Mouse (Mus musculus): ENCODE data around the gene Col4a2. TPM values are rescaled to one million over a fixed set of nuclear protein-coding genes. Genes with fewer than 3 reads are reported as not detected.

The Col4a2 gene
- polyA plus RNA-seq, 1 experiment from 2014 or later: 76.7 TPM

DNA sequence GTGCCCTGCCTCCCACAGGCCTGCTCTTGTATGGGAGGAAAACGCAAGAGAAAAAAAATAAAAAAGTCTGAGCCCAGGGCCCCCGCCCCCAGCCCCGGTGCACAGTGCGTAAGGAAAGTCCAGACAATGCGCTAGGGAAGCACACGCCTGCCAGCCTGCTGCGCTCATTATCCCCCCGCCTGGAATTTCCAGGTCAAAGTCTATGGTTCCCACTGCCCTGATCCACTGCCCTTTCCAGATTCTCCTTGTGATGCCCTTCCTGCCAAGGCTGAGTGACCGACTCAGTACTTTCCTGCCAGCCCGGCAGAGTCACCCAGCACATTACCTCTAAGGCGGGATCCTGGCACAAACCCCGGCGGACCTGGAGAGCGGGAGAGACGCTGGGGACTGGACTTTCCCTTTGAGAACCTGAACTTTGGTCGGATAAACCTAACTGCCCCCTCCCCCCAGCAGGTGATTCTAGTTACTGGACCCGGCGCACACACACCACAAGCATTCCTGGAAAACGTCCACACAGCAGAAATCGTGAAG lies 33.2 kb upstream of the Col4a2 start:
- H3K9me3 ChIP-seq: no peaks in the 10 kb centered on the region
- no peaks in the 10 kb centered on the region for H3K27me3 ChIP-seq (replicated peaks)
- WGBS: 67% methylated on average over 20 of the region's 20 CpGs
- H3K4me2 ChIP-seq (replicated peaks): no peak overlapping the region
- H3K4me3 ChIP-seq: no peak overlapping the region
- peaks cover 13% of the 10 kb centered on the region for H3K4me1 ChIP-seq
- ATAC-seq (ENCODE audit: low FRiP score, low read depth): no peak
- no peaks in the 10 kb centered on the region for H3K36me3 ChIP-seq
- no peak overlapping the region for H3K9ac ChIP-seq
- no peak overlapping the region for H3K27ac ChIP-seq

DNA sequence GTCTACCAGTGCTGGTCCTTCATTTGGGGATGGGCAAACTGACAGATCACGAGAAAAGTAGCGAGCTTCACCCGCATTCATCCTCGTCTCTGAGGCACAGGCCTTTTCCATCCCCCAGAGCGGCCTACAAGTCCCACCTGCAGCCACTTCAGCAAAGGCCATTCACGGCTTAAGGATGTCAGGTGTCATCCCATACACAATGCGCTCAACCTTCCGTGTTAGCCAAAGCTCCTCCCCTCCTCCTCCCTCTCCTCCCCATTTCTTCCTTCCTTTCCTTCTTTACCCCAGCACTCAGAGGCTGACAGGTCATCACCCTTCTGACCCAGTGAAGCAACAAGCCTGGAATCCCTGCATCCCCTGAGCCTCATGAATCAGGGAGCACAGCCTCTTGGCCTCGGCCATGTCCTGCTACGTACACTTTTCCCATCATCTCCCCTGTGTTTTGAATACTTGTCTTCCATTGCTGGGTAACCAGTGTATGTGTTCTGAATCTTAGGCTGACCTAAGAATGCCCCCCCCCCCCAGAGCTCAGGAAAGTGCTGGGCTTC lies 31.8 kb upstream of the Col4a2 start:
- Histone ChIP-seq H3K9ac (no peak overlapping the region), H3K9me3 (no peaks in the 10 kb centered on the region), H3K27ac (no peak overlapping the region), H3K36me3 (no peaks in the 10 kb centered on the region), H3K27me3 (replicated peaks) (no peaks in the 10 kb centered on the region), H3K4me2 (replicated peaks) (no peak overlapping the region), H3K4me1 (peaks cover 13% of the 10 kb centered on the region; the same call in 1 of the 2 replicates), H3K4me3 (no peak overlapping the region)
- 81% methylated on average over 10 of the region's 10 CpGs for WGBS
- ATAC-seq (ENCODE audit: low FRiP score, low read depth): no peak

DNA sequence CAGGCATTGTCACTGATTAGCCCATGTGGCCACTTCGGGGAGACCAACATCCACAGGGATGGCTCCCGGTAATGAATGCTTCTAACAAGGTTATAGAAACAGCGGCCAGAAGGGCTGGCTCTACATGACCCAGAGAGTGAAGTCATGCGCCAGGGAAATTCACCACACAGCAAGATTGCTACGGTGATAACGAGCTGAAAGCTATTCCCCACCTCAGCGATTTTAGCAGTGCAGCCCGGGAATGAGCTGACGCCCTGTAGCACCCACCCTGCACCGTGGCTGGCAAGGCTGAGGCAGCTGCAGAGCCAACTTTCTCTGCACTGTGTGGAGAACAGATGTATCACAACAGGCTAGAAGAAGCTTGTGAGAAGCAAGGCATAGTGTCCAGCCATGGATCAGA lies 30.5 kb upstream of the Col4a2 start:
- no peak overlapping the region for H3K27ac ChIP-seq
- WGBS: 77% methylated on average over 10 of the region's 10 CpGs
- no peaks in the 10 kb centered on the region for H3K27me3 ChIP-seq (replicated peaks)
- H3K4me3 ChIP-seq: no peak overlapping the region
- H3K36me3 ChIP-seq: no peaks in the 10 kb centered on the region
- H3K9ac ChIP-seq: no peak overlapping the region
- no peak for ATAC-seq (ENCODE audit: low FRiP score, low read depth)
- H3K4me1 ChIP-seq: peaks cover 13% of the 10 kb centered on the region; the same call in 1 of the 2 replicates
- no peaks in the 10 kb centered on the region for H3K9me3 ChIP-seq
- H3K4me2 ChIP-seq (replicated peaks): no peak overlapping the region

DNA sequence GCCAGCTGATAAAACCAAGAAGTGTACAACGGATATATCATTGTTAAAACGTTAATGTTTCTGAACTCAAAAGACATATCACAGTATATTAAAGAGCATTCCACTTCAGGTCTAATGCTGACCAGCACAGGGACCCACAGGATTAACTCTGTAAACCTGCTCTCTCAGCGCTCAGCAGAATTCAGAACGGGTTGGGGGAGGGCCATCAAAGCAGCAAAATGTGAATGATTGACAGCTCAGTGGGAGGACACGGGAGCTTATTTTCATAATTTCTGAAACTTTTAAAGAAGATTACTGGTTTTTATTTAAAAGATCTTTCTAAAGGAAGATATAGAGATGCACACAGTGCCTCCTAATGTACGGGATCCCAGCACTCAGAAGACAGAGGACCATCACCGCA lies 29.9 kb upstream of the Col4a2 start:
- no peaks in the 10 kb centered on the region for H3K9me3 ChIP-seq
- H3K4me1 ChIP-seq: peaks cover 13% of the 10 kb centered on the region; the same call in 1 of the 2 replicates
- H3K36me3 ChIP-seq: no peaks in the 10 kb centered on the region
- WGBS: 95% methylated on average over 7 of the region's 7 CpGs
- H3K9ac ChIP-seq: no peak overlapping the region
- H3K27me3 ChIP-seq (replicated peaks): no peaks in the 10 kb centered on the region
- H3K27ac ChIP-seq: no peak overlapping the region
- H3K4me2 ChIP-seq (replicated peaks): no peak overlapping the region
- H3K4me3 ChIP-seq: no peak overlapping the region
- no peak for ATAC-seq (ENCODE audit: low FRiP score, low read depth)

DNA sequence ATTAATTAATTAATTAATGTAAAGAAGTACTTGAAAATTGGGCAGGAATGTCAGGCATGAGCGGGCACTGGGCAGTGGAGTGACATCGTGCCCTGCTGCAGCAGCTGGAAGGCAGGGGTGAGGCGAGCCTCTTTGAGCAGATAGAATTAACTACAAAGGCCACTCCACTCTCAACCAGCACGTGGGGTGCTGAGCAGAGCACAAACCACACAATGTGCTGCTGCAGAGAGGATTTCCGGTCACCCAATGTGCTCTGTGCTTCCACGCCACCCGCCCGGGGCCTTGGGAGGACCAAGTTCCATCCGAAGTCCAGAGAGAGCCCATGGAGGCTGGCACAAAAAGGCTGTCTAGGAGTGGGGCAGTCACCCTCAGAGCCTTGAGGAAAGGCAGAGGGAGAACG lies 29.4 kb upstream of the Col4a2 start:
- Histone ChIP-seq H3K27me3 (replicated peaks) (no peaks in the 10 kb centered on the region), H3K4me1 (peaks cover 13% of the 10 kb centered on the region; the same call in 1 of the 2 replicates), H3K9me3 (no peaks in the 10 kb centered on the region), H3K9ac (no peak overlapping the region), H3K4me2 (replicated peaks) (no peak overlapping the region), H3K4me3 (no peak overlapping the region), H3K27ac (no peak overlapping the region), H3K36me3 (no peaks in the 10 kb centered on the region)
- 71% methylated on average over 10 of the region's 10 CpGs for WGBS
- ATAC-seq (ENCODE audit: low FRiP score, low read depth): no peak

DNA sequence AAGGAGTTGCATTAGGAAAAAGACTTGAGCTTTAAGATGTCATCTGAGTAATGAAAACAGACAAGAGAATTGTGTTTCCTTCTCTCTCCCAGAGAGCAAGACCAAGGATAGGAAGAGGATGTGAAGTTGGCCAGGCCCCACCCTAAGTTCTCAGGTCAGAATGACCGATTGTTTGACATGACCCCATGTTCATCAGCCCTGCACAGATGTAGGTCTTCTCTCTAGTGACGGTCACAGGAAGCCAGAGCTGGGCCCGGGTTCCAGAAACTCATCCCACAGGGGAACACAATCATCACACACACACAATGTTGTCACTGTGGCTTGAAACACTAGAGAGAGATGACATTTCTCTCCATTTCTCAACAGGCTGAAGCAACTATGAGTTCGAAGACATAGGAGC lies 27.2 kb upstream of the Col4a2 start:
- Histone ChIP-seq H3K4me1 (peaks cover 10% of the 10 kb centered on the region; the same call in 1 of the 2 replicates), H3K4me2 (replicated peaks) (no peak overlapping the region), H3K9me3 (no peaks in the 10 kb centered on the region), H3K4me3 (no peak overlapping the region), H3K27me3 (replicated peaks) (no peaks in the 10 kb centered on the region), H3K36me3 (no peaks in the 10 kb centered on the region), H3K27ac (no peak overlapping the region), H3K9ac (no peak overlapping the region)
- ATAC-seq (ENCODE audit: low FRiP score, low read depth): no peak
- 80% methylated on average over 4 of the region's 4 CpGs for WGBS

DNA sequence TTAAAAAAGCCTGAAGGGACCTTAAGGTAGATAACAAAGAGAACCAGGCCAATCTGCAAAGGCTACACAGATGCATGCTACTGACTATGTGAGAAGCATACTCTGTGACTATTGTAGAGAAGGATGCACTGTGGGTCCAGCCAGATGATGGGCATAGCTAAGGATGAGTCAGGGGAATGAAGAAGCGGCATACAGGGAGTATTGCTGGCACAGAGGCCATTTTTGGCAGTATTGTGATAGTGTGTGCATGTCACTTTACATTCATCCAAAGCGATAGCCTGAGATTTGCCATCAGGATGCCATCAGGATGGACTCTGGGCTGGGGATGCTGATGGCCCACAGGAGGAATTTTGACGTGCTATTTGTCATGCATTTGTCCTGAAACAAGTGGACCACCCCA lies 25.5 kb upstream of the Col4a2 start:
- Histone ChIP-seq H3K4me1 (peaks cover 14% of the 10 kb centered on the region; the same call in 1 of the 2 replicates), H3K9ac (no peak overlapping the region), H3K27ac (no peak overlapping the region), H3K4me3 (no peak overlapping the region), H3K36me3 (no peaks in the 10 kb centered on the region), H3K4me2 (replicated peaks) (no peak overlapping the region), H3K9me3 (no peaks in the 10 kb centered on the region), H3K27me3 (replicated peaks) (no peaks in the 10 kb centered on the region)
- ATAC-seq (ENCODE audit: low FRiP score, low read depth): no peak
- 55% methylated on average over 3 of the region's 3 CpGs for WGBS

DNA sequence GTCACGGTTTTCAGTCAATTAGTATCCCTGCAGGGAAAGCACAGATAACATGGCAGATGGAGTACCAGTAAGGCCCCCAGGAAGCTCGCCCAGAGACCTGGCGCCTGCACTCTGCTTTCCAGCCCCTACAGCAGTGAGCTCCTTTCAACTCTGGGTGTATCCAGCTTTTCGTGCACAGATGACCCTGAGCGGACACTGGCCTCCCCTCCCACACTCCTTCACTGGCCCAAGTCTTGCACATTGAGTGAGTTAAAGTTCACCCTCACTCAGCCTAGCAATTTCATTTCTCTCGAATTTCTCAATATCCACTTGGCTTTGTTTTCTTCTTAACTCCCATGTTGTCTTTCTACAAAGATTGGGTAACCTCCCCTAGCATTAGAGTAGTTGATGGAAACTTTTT lies 24.3 kb upstream of the Col4a2 start:
- WGBS: 58% methylated on average over 6 of the region's 6 CpGs
- Histone ChIP-seq H3K4me2 (replicated peaks) (no peak overlapping the region), H3K4me1 (peaks cover 13% of the 10 kb centered on the region; the same call in 1 of the 2 replicates)

DNA sequence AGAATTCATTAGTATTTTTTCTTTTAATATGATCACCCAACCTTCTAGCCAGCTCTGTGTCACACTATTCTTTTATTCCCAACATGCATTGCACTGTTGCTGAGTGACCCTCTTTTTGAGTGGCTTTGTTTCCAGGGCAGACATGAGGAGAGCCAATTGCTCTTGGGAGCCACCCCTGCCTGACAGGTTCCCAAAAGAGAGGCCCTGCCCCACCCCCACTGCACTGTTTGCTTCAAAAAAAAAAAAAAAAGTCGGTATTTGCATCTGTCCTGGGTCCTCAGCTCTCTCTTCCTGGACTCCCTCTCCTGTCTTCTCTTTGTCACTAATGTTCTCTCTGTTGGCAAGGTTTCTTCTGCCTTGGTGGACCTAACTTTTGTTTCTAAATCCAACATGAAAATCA lies 22.1 kb upstream of the Col4a2 start:
- no peak overlapping the region for H3K9ac ChIP-seq
- H3K27ac ChIP-seq: no peak overlapping the region
- H3K27me3 ChIP-seq (replicated peaks): no peaks in the 10 kb centered on the region
- H3K4me2 ChIP-seq (replicated peaks): no peak overlapping the region
- H3K4me3 ChIP-seq: no peak overlapping the region
- no peaks in the 10 kb centered on the region for H3K36me3 ChIP-seq
- no peak for ATAC-seq (ENCODE audit: low FRiP score, low read depth)
- 0% methylated on average over 1 of the region's 1 CpGs for WGBS
- no peaks in the 10 kb centered on the region for H3K9me3 ChIP-seq
- 0 out of 2 replicates have a peak, but pooled peaks cover 10% of the 10 kb centered on the region for H3K4me1 ChIP-seq

More for the DNA sequence above, 24.3 kb upstream of the Col4a2 start:
- Histone ChIP-seq H3K27me3 (replicated peaks) (no peaks in the 10 kb centered on the region), H3K36me3 (no peaks in the 10 kb centered on the region), H3K27ac (no peak overlapping the region), H3K9ac (no peak overlapping the region), H3K9me3 (no peaks in the 10 kb centered on the region), H3K4me3 (no peak overlapping the region)
- no peak for ATAC-seq (ENCODE audit: low FRiP score, low read depth)

DNA sequence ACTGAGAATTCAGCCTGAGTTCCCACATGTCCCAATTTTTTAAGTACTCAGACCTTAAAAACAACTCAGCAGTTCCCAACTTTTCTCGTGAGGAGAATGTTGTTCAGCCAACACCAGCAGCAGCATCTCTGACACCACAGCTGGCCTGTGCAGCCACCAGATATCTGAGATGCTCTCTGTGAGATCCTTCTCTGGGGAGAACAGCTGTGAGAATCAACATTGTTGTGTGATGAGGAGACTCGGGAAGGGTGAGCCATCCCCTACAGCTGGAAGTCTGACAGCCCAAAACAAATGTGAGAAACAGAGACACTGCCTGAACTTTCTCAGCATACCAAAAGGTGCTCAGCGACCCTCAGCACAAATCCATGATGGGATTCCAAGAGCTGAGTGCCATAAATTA lies 20.0 kb upstream of the Col4a2 start:
- ATAC-seq (ENCODE audit: low FRiP score, low read depth): no peak
- H3K9ac ChIP-seq: no peak overlapping the region
- H3K4me3 ChIP-seq: no peak overlapping the region
- H3K27me3 ChIP-seq (replicated peaks): no peaks in the 10 kb centered on the region
- H3K36me3 ChIP-seq: no peaks in the 10 kb centered on the region
- 0 out of 2 replicates have a peak, but pooled peaks cover 10% of the 10 kb centered on the region for H3K4me1 ChIP-seq
- no peak overlapping the region for H3K27ac ChIP-seq
- 41% methylated on average over 3 of the region's 3 CpGs for WGBS
- no peaks in the 10 kb centered on the region for H3K9me3 ChIP-seq
- H3K4me2 ChIP-seq (replicated peaks): no peak overlapping the region

DNA sequence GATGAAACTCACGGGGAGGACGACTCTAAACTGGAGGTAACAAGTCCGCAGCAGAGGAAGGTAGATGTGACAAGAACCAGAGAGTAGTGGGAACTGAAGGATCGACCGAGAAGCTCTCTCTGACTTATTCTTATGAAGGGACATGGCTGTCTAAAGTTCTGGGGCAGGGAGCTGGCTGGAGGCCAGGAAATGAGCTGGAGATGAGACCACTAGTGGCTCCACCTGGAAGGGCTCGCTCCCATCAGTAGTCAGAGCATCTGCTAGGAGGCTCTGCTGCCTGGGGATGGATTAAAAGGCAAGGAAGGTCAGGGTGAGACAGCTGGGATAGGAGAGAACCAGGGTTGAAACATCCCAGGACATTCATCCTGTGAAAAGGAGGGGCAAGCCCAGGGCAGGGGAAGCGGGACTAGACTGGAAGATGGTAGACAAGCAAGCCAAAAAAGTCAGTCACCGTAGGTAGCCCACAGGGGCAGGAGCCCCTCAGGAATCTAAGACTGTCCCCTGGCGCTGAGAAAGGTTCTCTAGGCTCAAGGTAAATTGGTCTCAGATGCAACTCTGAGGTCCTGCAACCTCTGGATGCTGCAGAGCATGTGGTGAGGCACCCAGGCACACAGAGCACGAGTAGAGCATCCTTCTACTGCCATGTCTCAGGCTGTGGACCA lies 16.2 kb upstream of the Col4a2 start:
- WGBS: 88% methylated on average over 10 of the region's 10 CpGs
- Histone ChIP-seq H3K4me3 (no peak overlapping the region), H3K4me2 (replicated peaks) (no peak overlapping the region), H3K27ac (no peak overlapping the region), H3K9me3 (no peaks in the 10 kb centered on the region), H3K27me3 (replicated peaks) (no peaks in the 10 kb centered on the region), H3K36me3 (no peaks in the 10 kb centered on the region), H3K9ac (no peak overlapping the region), H3K4me1 (no peaks in the 10 kb centered on the region)
- no peak for ATAC-seq (ENCODE audit: low FRiP score, low read depth)

DNA sequence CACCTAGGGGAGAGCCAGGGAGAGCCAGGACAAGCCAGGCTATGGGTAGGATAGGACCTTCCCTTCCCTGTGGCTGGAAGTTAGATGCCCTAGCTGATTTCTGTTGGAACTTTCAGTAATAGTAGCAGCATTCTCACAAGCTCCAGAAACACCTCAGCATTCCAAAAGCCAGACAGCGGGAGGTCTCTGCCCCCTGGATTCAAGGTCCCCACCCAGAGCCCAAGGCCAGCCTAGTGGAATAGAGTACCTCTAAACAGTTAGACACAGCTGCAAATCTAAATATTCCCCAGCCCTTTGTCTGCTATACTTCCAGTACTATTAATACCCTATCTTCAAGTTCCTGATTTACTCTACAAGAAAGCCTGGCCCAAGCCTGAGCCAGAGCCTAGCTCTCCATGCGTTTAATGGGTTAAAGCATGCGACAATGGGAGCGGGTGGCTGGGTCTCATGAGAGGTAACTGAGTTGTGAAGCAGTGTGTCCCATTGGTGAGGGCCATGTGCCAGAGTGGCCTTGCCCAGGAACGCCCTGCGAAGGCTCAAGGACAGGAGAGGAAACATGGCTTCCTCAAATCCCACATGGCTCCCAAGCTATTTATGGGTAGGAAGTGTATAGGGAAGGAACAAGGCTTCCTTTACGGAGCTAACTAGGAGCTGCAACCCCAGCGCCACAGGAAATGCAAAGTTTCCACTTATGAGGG lies 15.3 kb upstream of the Col4a2 start:
- H3K9ac ChIP-seq: no peak overlapping the region
- no peaks in the 10 kb centered on the region for H3K36me3 ChIP-seq
- no peak overlapping the region for H3K27ac ChIP-seq
- H3K4me1 ChIP-seq: no peaks in the 10 kb centered on the region
- 84% methylated on average over 8 of the region's 8 CpGs for WGBS
- H3K4me3 ChIP-seq: no peak overlapping the region
- H3K27me3 ChIP-seq (replicated peaks): no peaks in the 10 kb centered on the region
- H3K4me2 ChIP-seq (replicated peaks): no peak overlapping the region
- ATAC-seq (ENCODE audit: low FRiP score, low read depth): no peak
- no peaks in the 10 kb centered on the region for H3K9me3 ChIP-seq

Measured in neural tube, embryonic 12.5 days (tissue).